Mouse (Mus musculus) stomach, embryonic 15.5 days (tissue): ENCODE results near the gene Sept9. TPM values are rescaled to one million over a fixed set of nuclear protein-coding genes. Genes with fewer than 3 reads are reported as not detected.

Experiments used
- ATAC-seq: fragments of 200-750 bp; cut with Nextera tagmentation; 2 replicates; pipeline ENCODE4 v1.8.0; 2017; ENCODE audit warnings: low read depth, moderate number of reproducible peaks, moderate TSS enrichment; ENCODE audit not compliant: insufficient read depth, low FRiP score
- H3K27ac ChIP-seq: fragments of 300-500 bp; sonication (generic); 2 replicates; pipeline ENCODE4 v1.5.1; 2015; ENCODE audit warnings: mild to moderate bottlenecking, inconsistent platforms
- H3K27me3 ChIP-seq: fragments of 300-500 bp; sonication (generic); replicated peaks from 2 replicates; pipeline ENCODE4 v1.6.1; 2015; ENCODE audit warnings: inconsistent platforms
- H3K36me3 ChIP-seq: fragments of 300-500 bp; sonication (generic); 2 replicates; pipeline ENCODE4 v1.6.1; 2015; ENCODE audit warnings: inconsistent platforms
- H3K4me1 ChIP-seq: fragments of 300-500 bp; sonication (generic); 2 replicates; pipeline ENCODE4 v1.6.1; 2015; ENCODE audit warnings: inconsistent platforms
- H3K4me2 ChIP-seq: fragments of 300-500 bp; sonication (generic); 2 replicates; pipeline ENCODE4 v1.6.1; 2015; ENCODE audit warnings: mild to moderate bottlenecking, inconsistent platforms
- H3K4me3 ChIP-seq: fragments of 300-500 bp; sonication (generic); replicated peaks from 2 replicates; pipeline ENCODE4 v1.5.1; 2015; ENCODE audit warnings: inconsistent platforms
- H3K9ac ChIP-seq: fragments of 300-500 bp; sonication (generic); 2 replicates; pipeline ENCODE4 v1.6.1; 2015; ENCODE audit warnings: inconsistent platforms
- H3K9me3 ChIP-seq: fragments of 300-500 bp; sonication (generic); 2 replicates; pipeline ENCODE4 v1.6.1; 2016; ENCODE audit warnings: inconsistent platforms
- WGBS: fragments of 180-500 bp; shearing (Covaris S2); methylation state at CpG from one replicate; pipeline ENCODE4 v1.1.7; 2015; 5-methylcytosine and 5-hydroxymethylcytosine counted together
- polyA plus RNA-seq: library from polyadenylated mRNA; unstranded; fragments of >200 nt; fragmentation: Nextera tagmentation; extraction: Ambion mirVana; gene quantifications from 2 replicates; pipeline ENCODE4 v1.2.1, GENCODE M21; 2015

The Sept9 gene
- polyA plus RNA-seq, 1 experiment from 2014 or later: 107 TPM

DNA sequence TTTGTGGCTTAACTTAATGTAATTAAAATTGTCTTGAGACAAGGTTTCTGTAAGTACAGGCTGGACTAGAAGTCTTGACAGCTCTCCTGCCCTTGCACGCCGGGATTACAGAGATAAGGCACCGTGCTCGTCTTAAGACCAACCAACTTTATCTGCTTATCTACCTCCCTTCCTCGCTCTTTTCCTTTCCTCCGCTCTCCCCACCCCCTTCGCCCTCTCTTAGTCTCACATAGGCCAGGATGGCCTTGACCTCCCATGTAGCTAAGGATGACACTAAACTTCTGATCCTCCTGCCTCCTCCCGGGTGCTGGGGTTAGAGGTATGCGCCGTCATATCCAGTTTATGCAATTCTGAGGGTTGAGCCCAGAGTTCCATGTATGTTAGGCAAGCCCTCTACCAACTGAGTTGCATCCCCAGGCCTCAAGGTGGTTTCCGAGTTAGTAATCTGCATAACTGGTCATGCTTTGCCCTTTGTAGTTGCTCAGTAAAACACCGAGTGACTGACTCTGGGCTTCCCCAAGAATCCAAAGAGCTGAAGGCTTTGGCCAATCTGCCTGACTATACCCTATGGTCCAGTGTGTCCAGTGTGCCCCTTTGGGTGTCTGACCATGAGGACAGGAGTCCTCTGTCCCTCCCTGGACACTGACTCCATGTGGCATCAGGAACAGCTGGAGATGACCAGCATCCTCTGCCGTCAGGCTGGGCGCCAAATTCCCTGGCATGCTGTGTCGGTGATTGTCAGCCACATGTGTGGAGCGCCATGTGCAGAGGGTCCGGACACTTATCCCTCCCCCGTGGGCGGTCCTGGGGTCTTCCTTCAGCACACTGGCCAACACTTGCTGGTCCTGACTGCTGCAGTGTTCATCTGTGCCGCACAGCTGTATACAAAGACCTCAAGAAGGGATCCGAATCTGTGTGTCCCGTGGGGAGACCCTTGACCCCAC, 50.8 kb downstream of the Sept9 start:
- Histone ChIP-seq H3K4me2 (no peak overlapping the region), H3K9ac (no peak overlapping the region), H3K9me3 (no peaks in the 10 kb centered on the region), H3K36me3 (no peaks in the 10 kb centered on the region), H3K4me1 (peaks cover 49% of the 10 kb centered on the region), H3K4me3 (no peak overlapping the region), H3K27ac (no peak overlapping the region), H3K27me3 (no peaks in the 10 kb centered on the region)
- 87% methylated on average over 22 of the region's 22 CpGs for WGBS
- no peak for ATAC-seq

DNA sequence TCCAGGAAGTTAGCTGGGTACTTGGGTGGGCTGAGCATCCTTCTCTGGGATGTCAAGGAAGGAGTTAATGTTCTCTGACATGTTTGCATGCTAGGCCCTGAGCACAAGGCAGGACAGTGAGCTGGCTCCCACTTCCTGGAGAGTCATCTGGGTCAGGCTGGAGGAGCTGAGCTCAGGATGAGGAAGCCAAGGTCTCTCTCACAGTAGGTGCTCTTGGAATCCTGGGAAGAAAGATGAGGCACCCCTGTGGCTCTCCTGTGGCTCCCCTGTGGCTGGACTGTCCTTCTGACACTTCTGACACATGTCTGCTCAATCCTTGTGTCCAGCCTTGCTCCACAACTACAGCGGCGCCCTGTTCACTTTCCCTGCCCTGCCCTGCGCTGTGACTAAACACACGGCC, 52.3 kb downstream of the Sept9 start:
- Histone ChIP-seq H3K4me1 (peaks cover 55% of the 10 kb centered on the region), H3K27me3 (no peaks in the 10 kb centered on the region), H3K36me3 (no peaks in the 10 kb centered on the region), H3K27ac (no peak overlapping the region), H3K4me3 (no peak overlapping the region), H3K4me2 (no peak overlapping the region), H3K9me3 (no peaks in the 10 kb centered on the region), H3K9ac (no peak overlapping the region)
- WGBS: 78% methylated on average over 4 of the region's 4 CpGs
- no peak for ATAC-seq

DNA sequence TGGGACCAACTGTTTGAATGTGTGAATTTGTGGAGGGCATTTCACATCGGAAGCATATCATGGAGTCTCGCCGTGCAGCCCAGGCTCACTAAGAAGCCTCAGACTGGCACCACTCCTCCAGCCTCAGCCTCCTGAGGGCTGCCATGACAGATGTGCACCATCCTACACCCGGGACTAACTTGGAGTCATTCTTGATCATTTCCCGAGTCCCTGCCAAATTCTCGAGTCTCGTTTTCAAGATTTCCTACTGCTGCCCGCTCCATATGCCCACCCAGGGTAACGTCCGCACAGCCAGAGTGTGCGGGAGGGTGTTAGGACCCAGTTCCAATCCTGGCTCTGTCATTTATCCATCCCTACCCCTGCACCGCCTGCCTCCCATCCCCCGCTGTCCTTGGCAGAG, 53.4 kb downstream of the Sept9 start:
- no peak for ATAC-seq
- H3K4me3 ChIP-seq: no peak overlapping the region

GRCm38 (mm10) chr11:117254161-117255107, 55.0 kb downstream of the Sept9 start:
- WGBS: 49% methylated on average over 18 of the region's 18 CpGs
- no peaks in the 10 kb centered on the region for H3K27me3 ChIP-seq
- ATAC-seq: no peak
- H3K4me3 ChIP-seq: no peak overlapping the region
- H3K36me3 ChIP-seq: no peaks in the 10 kb centered on the region
- H3K9ac ChIP-seq: no peak overlapping the region
- H3K4me1 ChIP-seq: peaks cover 42% of the 10 kb centered on the region
- H3K27ac ChIP-seq: no peak overlapping the region
- no peak overlapping the region for H3K4me2 ChIP-seq
- H3K9me3 ChIP-seq: no peaks in the 10 kb centered on the region

More for the DNA sequence above, 53.4 kb downstream of the Sept9 start:
- Histone ChIP-seq H3K4me1 (peaks cover 51% of the 10 kb centered on the region), H3K27ac (no peak overlapping the region), H3K9ac (no peak overlapping the region), H3K36me3 (no peaks in the 10 kb centered on the region), H3K27me3 (no peaks in the 10 kb centered on the region), H3K4me2 (no peak overlapping the region), H3K9me3 (no peaks in the 10 kb centered on the region)
- 87% methylated on average over 13 of the region's 13 CpGs for WGBS

DNA sequence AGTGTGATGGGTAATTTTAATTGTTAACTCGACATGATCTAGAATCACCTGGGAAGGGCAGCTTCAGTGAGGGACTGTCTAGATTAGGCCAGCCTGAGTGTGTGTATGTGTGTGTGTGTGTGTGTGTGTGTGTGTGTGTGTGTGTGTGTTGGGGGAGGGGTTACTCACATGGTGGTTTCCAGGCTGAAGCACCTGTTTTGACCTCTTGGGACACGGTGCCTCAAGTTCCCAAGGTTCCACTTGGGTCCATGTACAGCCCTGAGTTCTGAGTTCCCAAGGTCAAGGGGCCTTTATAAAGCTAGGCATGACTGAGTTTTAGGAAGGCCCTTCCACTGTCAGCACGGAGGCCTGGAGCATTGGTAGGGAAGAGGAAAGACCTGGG, 55.6 kb downstream of the Sept9 start:
- Histone ChIP-seq H3K36me3 (no peaks in the 10 kb centered on the region), H3K4me3 (no peak overlapping the region), H3K9ac (no peak overlapping the region), H3K27ac (no peak overlapping the region), H3K9me3 (no peaks in the 10 kb centered on the region), H3K27me3 (no peaks in the 10 kb centered on the region), H3K4me1 (peaks cover 35% of the 10 kb centered on the region), H3K4me2 (no peak overlapping the region)
- WGBS: 74% methylated on average over 3 of the region's 3 CpGs
- ATAC-seq: no peak

- 63% methylated on average over 9 of the region's 9 CpGs for WGBS
- no peak overlapping the region for H3K9ac ChIP-seq
Measured at GRCm38 (mm10) chr11:117256088-117256487, 56.6 kb downstream of the Sept9 start.

GRCm38 (mm10) chr11:117256840-117257239, 57.4 kb downstream of the Sept9 start:
- Histone ChIP-seq H3K4me2 (no peak overlapping the region), H3K36me3 (no peaks in the 10 kb centered on the region), H3K9ac (no peak overlapping the region), H3K4me3 (no peak overlapping the region), H3K27ac (no peak overlapping the region), H3K4me1 (peaks cover 28% of the 10 kb centered on the region), H3K9me3 (no peaks in the 10 kb centered on the region), H3K27me3 (no peaks in the 10 kb centered on the region)
- no peak for ATAC-seq
- WGBS: 94% methylated on average over 6 of the region's 6 CpGs

More at GRCm38 (mm10) chr11:117256088-117256487, 56.6 kb downstream of the Sept9 start:
- Histone ChIP-seq H3K4me3 (no peak overlapping the region), H3K27me3 (no peaks in the 10 kb centered on the region), H3K4me2 (no peak overlapping the region), H3K4me1 (peaks cover 33% of the 10 kb centered on the region), H3K27ac (no peak overlapping the region), H3K9me3 (no peaks in the 10 kb centered on the region), H3K36me3 (no peaks in the 10 kb centered on the region)
- ATAC-seq: no peak

DNA sequence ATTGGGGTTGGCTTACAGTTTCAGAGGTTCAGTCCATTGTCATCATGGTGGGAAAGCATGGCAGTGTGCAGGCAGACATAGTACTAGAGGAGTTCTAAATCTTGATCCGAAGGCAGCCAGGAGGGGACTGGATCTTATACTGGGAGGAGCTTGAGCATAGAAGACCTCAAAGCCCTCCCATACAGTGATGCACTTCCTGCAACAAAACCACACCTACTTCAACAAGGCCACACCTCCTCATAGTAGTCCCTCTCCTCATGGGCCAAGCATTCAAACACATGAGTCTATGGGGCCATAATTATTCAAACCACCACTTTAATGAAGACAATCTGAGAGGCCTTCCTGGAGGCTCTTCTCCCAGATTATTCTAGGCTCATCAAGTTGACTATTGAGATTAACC, 57.8 kb downstream of the Sept9 start:
- H3K4me3 ChIP-seq: no peak overlapping the region
- 96% methylated on average over 1 of the region's 1 CpGs for WGBS
- no peak overlapping the region for H3K4me2 ChIP-seq
- no peak overlapping the region for H3K27ac ChIP-seq
- peaks cover 27% of the 10 kb centered on the region for H3K4me1 ChIP-seq
- H3K9me3 ChIP-seq: no peaks in the 10 kb centered on the region
- H3K9ac ChIP-seq: no peak overlapping the region
- no peaks in the 10 kb centered on the region for H3K27me3 ChIP-seq
- ATAC-seq: no peak
- H3K36me3 ChIP-seq: no peaks in the 10 kb centered on the region

- Histone ChIP-seq H3K4me3 (no peak overlapping the region), H3K9me3 (no peaks in the 10 kb centered on the region), H3K4me2 (no peak overlapping the region), H3K9ac (no peak overlapping the region), H3K27me3 (no peaks in the 10 kb centered on the region), H3K36me3 (no peaks in the 10 kb centered on the region), H3K27ac (no peak overlapping the region), H3K4me1 (peaks cover 26% of the 10 kb centered on the region)
- ATAC-seq: no peak
Measured at GRCm38 (mm10) chr11:117257842-117258241, 58.4 kb downstream of the Sept9 start.

- H3K9me3 ChIP-seq: no peaks in the 10 kb centered on the region
- peaks cover 20% of the 10 kb centered on the region for H3K4me1 ChIP-seq
- H3K27ac ChIP-seq: no peak overlapping the region
- no peaks in the 10 kb centered on the region for H3K36me3 ChIP-seq
- H3K9ac ChIP-seq: no peak overlapping the region
- no peak overlapping the region for H3K4me2 ChIP-seq
- no peak for ATAC-seq
- no peak overlapping the region for H3K4me3 ChIP-seq
- 81% methylated on average over 9 of the region's 9 CpGs for WGBS
- H3K27me3 ChIP-seq: no peaks in the 10 kb centered on the region
Measured at GRCm38 (mm10) chr11:117259178-117259960, 59.9 kb downstream of the Sept9 start.

- H3K27ac ChIP-seq: peak overlapping the region; percentile 19; the same call in 1 of the 2 replicates
- no peak overlapping the region for H3K9ac ChIP-seq
- H3K4me3 ChIP-seq: no peak overlapping the region
- ATAC-seq: no peak
- 50% methylated on average over 9 of the region's 9 CpGs for WGBS
- no peaks in the 10 kb centered on the region for H3K27me3 ChIP-seq
- H3K9me3 ChIP-seq: no peaks in the 10 kb centered on the region
- H3K4me1 ChIP-seq: peaks cover 26% of the 10 kb centered on the region
- no peak overlapping the region for H3K4me2 ChIP-seq
- no peaks in the 10 kb centered on the region for H3K36me3 ChIP-seq
Measured at GRCm38 (mm10) chr11:117260631-117261030, 61.2 kb downstream of the Sept9 start.
